Mouse (Mus musculus): ENCODE data around the gene Htatip2.
A peak's percentile ranks its signal among the peaks of the same experiment; 100 is the strongest.

Gene Htatip2

GRCm38 (mm10) chr7:49786618-49787382, 27.9 kb downstream of the Htatip2 start:
- peak; percentile 51 to 62 for DNase-seq

- no peak for DNase-seq
Measured at GRCm38 (mm10) chr7:49787383-49787645, 28.4 kb downstream of the Htatip2 start.

GRCm38 (mm10) chr7:49794304-49794703, 35.4 kb downstream of the Htatip2 start:
- no peak for DNase-seq

- DNase-seq = no peak
Measured at GRCm38 (mm10) chr7:49797171-49797570, 38.3 kb downstream of the Htatip2 start.

- no peak for DNase-seq
Measured at GRCm38 (mm10) chr7:49803511-49803910, 44.6 kb downstream of the Htatip2 start.

GRCm38 (mm10) chr7:49804638-49805165, 45.8 kb downstream of the Htatip2 start:
- no peak for DNase-seq

- DNase-seq = no peak
Measured at GRCm38 (mm10) chr7:49805618-49806017, 46.7 kb downstream of the Htatip2 start.

GRCm38 (mm10) chr7:49807093-49807682, 48.3 kb downstream of the Htatip2 start:
- DNase-seq = no peak

GRCm38 (mm10) chr7:49807846-49808622, 49.1 kb downstream of the Htatip2 start:
- DNase-seq = no peak

GRCm38 (mm10) chr7:49809100-49809499, 50.2 kb downstream of the Htatip2 start:
- no peak for DNase-seq

GRCm38 (mm10) chr7:49809562-49809961, 50.6 kb downstream of the Htatip2 start:
- DNase-seq = no peak

- peak in 1 of 2 experiments; percentile 8 for DNase-seq
Measured at GRCm38 (mm10) chr7:49811346-49811745, 52.4 kb downstream of the Htatip2 start.

- no peak for DNase-seq
Measured at GRCm38 (mm10) chr7:49819393-49819792, 60.5 kb downstream of the Htatip2 start.

GRCm38 (mm10) chr7:49821370-49821769, 62.5 kb downstream of the Htatip2 start:
- DNase-seq = no peak

- DNase-seq = no peak
Measured at GRCm38 (mm10) chr7:49822028-49822427, 63.1 kb downstream of the Htatip2 start.

Measured in lung, postnatal 4 days (tissue).